Mouse (Mus musculus) heart, postnatal 4 days (tissue): ENCODE measurements at regions not wholly inside any gene's neighbourhood (a gene's known extent, or its start where the extent isn't known, plus 50 kb on each side); places are given as distances from the start of the nearest gene placed in this dataset.
"Not testable (repeated sequence)": the region's sequence is repeated elsewhere in the genome, so short reads cannot be mapped to it uniquely, and the experiment has no call there.

ENCODE experiments used
- DNase-seq: peaks from one replicate; pipeline ENCODE4 v3.0.0; 2021

GRCm38 (mm10) chr7:111168546-111169233, 85.9 kb upstream of the Eif4g2 start:
- not testable (repeated sequence) for DNase-seq

DNA sequence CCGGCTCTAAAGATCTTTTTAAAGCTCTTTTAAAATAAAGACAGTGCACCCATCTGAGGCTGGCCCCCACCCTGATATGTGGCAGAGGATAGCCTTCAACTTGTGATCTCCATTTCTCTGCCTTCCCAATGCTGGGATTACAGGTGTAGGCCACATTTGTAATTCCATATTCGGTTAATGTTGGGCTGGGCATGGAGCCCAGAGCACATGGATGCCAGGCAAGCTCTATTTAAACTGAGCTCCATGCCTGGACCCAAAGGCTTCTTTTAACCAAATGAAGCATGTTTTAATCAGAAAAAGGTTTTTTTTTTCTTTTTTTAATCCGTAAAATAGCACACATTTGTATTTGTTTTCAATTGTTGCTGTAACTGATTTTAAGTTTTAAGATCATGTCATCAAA, 82.2 kb upstream of the Eif4g2 start:
- no peak for DNase-seq

DNA sequence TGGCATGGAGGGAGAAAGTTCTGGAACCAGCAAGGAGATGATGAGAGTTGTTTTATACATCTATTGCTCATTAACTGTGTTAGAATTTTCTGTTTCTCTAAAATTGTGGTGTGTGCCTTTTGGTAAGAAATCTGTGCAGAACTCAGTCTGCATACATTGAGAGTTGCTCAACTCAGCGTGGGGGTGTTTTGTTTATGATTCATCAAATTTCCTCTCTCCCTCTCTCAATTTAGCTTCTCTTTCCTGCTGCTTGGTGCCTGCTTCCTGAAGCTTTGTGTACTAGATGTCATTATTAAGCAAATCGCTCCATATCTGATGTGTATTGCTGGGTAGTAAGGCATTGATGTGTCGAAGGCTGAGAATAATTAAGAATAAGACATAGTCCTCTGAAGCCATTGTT, 81.4 kb upstream of the Eif4g2 start:
- DNase-seq: no peak

GRCm38 (mm10) chr7:111163861-111164260, 81.0 kb upstream of the Eif4g2 start:
- no peak for DNase-seq

GRCm38 (mm10) chr7:111163321-111163720, 80.5 kb upstream of the Eif4g2 start:
- no peak for DNase-seq

DNA sequence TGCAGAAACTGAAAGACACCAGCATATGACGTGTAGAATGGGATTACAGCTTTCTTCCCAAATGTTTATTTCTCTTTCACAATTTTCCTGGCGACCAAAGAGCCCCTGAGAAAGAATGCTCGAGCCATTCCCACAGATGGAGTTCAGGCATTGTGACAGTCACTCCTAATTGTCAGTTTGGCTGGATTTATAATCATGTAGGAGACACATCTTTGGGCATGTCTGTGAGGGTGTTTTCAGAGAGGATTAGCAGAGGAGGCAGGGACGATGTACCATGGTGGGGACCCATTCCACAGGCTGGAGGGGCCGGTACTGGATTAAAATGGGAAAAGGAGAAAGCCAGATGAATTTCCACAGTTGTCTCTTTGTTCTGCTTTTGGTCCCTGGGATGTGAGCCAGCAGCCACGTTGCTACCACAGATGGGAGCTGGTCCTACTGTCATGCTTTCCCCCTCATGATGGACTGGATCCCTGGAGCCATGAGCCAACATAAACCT, 76.0 kb upstream of the Eif4g2 start:
- peak; percentile 48 for DNase-seq

- no peak for DNase-seq
These were observed 75.0 kb upstream of the Eif4g2 start for GRCm38 (mm10) chr7:111157754-111158325.

GRCm38 (mm10) chr7:111157287-111157686, 74.5 kb upstream of the Eif4g2 start:
- peak; percentile 94 for DNase-seq

GRCm38 (mm10) chr7:111156472-111157231, 73.8 kb upstream of the Eif4g2 start:
- DNase-seq: peak; percentile 67

DNA sequence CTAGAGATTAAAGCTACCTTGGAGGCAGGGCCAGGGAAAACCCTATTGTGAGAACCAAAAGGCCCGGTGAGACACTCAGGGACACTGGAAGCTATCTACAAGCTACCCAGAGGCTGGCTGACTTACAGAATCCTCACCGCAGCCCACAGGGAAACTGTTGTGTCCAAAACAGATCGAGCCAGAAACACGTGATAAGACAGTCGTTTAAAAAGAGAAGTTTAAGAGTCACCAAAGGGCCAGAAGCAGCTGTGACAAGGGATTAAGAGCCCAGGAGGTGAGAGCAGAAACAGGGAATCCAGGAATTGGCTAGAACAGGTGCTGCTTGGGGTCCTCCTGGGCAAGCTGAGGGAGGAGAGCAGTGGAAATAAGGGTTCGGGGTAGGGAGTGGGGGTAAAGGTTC, 73.2 kb upstream of the Eif4g2 start:
- DNase-seq: peak; percentile 40

DNA sequence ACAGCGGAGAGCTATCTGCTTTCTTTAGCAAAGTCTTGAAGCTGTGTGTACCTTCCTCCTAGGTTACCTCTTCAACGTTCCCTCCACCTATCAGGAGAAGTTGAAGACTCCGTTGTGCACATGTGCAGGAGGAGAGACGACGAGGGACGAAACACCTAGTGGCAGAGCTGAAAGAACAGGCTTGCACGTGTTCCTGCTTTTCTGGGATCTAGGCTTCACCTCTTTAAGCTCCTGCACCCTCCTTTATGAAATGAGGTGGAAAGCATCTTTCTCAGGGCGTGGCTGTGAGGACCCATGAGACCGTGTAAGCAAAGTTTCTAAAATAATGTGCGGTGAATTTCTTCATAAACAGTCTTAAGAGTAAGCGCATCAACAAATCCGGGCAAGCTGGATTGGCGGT, 71.4 kb upstream of the Eif4g2 start:
- no peak for DNase-seq

GRCm38 (mm10) chr7:111150540-111150939, 67.7 kb upstream of the Eif4g2 start:
- DNase-seq: no peak

GRCm38 (mm10) chr7:111150115-111150514, 67.3 kb upstream of the Eif4g2 start:
- no peak for DNase-seq

GRCm38 (mm10) chr7:111147593-111147992, 64.8 kb upstream of the Eif4g2 start:
- DNase-seq: no peak

DNA sequence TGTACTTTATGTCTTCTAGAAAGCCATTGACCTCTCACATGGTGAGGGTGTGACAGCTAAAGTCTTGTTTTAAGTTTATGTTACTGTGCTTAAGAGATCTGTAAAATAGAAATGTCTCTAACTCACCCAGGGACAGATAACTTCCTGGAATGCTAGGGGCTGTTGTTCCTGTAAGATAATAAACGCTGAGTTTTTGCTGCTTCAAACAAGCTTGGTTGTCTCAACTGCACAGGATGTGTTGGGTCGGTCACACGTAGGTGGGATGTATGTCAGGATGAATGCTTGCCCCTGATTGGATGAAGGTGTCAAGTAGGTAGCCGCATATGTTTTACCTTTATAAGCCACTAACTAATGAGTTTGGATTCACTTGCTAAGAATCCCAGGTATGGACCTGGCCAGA, 63.8 kb upstream of the Eif4g2 start:
- no peak for DNase-seq

GRCm38 (mm10) chr7:111144216-111144615, 61.4 kb upstream of the Eif4g2 start:
- DNase-seq: no peak

DNA sequence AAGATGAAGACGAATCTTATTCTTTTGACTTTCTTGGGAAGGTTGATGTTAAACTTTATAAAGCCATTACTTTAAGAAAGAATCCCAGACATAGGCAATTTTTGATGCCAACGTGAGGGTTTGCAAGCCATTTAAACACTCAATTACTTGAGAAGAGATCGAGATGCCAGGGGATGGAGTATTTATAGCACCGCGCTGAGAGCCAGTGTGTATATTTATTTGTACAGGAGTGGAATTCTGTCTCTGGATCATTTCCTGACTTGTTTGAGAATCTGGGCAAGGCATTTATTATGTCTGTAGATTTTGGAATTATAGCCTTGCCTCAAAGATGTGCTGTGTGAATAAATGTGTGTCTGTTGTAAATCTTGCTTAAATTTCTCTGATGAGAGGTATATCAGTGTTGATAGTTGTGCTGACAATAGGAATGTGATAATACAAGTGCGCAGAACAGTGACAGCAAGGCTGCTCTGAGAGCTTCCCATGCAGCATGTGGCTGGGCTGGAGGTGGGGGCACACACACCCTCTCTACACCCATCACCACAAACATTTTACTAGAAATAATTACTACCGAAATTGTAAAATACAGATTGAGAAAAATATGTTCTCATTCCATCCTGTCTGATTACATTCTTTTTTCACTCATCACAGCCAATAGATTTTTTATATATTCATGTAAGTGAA, 58.6 kb upstream of the Eif4g2 start:
- DNase-seq: no peak

DNA sequence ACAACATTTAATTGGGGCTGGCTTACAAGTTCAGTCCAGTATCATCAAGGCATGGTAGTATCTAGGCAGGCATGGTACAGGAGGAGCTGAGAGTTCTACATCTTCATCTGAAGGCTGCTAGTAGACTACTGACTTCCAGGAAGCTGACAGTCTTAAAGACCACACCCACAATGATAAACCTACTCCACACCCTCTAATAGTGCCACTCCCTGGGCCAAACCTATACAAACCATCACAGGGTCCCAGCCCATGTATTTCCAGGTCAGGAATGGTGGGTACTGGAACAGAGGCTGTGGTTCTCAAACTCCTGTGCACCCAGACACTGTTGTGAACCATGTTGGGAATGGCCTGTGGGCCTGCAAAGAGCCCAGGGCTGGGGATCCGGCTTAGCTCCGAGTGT, 55.2 kb upstream of the Eif4g2 start:
- DNase-seq: no peak

GRCm38 (mm10) chr7:111136066-111136639, 53.3 kb upstream of the Eif4g2 start:
- DNase-seq: no peak

GRCm38 (mm10) chr7:111134496-111134895, 51.7 kb upstream of the Eif4g2 start:
- DNase-seq: no peak
